Mouse (Mus musculus) adrenal gland (tissue): ENCODE measurements around the gene Gm49673.
"Not testable (repeated sequence)": the region's sequence is repeated elsewhere in the genome, so short reads cannot be mapped to it uniquely, and the experiment has no call there.

Experiments
- intact Hi-C: fragments of 180-260 bp; cut with DNase I; formaldehyde crosslinking; loops from one replicate; pipeline ENCODE4 v1.15.1; 2025
- long read RNA-seq, 2 experiments: library from polyadenylated mRNA; unstranded; transcript quantifications; one replicate each; pipeline ENCODE4 v2.0.0; 2020; ENCODE audit warnings: borderline replicate concordance in 1 of 2; ENCODE audit not compliant: insufficient replicate concordance in 1 of 2

Gene Gm49673
- long read RNA-seq, experiment 1, partial matches to known transcripts, result 1 of 8 reads
- long read RNA-seq, experiment 1, other reads (novel, unspliced or antisense), result 7 of 8 reads
- long read RNA-seq, experiment 2, partial matches to known transcripts, result 0 of 7 reads
- long read RNA-seq, experiment 2, other reads (novel, unspliced or antisense), result 7 of 7 reads

DNA sequence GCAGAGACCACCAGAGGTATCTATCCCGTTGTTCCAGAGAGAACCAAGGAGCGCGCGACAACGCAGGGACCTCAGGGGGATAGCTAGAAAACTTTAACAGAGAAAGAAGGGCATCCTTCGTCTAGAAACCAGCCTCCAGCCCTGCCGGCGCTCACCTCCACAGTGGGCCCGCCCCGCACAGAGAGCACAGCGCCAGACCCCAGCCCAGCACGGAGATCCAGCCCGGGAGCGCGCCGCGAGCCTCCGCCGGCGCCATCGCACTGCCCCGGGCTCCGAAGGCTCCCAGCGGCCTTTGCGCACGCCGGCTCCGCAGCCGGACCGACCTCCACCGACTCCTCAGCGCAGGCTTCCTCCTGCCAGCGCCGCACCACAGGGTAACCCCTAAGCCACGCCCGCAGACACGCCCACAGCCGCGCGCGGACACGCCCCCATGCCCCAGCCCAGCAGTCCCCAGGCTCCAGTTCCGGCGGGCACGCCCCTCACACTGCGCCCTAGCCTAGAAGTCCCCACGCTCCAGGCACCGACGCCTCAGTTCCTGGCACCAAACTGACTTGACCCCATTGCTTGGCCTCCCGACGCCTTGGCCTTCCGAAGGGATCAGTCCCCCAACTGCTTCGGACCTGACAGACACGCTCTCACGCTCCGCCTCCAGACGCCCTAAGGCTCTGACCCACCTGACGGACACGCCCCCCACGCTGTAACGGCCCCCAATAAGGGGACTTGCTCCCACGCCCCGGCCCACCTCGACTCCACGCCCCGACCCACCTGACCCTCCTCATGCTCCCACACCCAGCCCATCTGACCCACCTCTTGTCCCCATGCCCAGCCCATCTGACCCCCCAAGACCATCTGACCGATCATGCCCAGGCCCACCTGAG, at the start of gene Gm49673, which contains the start of gene Rnaset2a:
TSS of gene Gm49673 (minus strand) at position 350 of the 878 bp plus-strand sequence.
TSS of gene Rnaset2a (minus strand) at position 659 of the 878 bp plus-strand sequence.
- intact Hi-C loops, result not testable (repeated sequence)

GRCm38 (mm10) chr17:8195685-8196376, 48.2 kb upstream of the Gm49673 start:
- intact Hi-C loops, result loop anchor here (10.0 kb wide), 1 partner anchor 179 kb away; no protein-coding TSS in a partner anchor

DNA sequence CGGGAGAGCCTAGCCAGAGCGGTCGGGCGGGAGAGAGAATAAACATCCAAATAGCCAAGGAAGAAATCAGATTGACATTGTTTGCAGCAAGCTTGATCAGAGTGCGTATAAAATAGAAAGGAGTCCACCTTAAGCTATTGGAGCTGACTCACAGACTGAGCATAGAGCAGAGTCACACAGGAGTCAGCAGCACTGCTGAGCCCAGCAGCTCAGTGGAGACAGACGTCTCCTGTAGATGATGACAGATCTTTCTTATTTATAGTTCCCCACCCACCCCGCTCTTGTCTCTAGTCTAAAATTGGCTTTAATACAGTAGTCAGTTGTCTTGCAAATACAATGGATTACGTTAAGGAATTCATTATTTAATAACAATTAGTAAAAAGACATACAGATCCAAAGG, 46.1 kb upstream of the Gm49673 start:
- intact Hi-C loops, result loop anchor here (10.0 kb wide), 1 partner anchor 181 kb away; no protein-coding TSS in a partner anchor

DNA sequence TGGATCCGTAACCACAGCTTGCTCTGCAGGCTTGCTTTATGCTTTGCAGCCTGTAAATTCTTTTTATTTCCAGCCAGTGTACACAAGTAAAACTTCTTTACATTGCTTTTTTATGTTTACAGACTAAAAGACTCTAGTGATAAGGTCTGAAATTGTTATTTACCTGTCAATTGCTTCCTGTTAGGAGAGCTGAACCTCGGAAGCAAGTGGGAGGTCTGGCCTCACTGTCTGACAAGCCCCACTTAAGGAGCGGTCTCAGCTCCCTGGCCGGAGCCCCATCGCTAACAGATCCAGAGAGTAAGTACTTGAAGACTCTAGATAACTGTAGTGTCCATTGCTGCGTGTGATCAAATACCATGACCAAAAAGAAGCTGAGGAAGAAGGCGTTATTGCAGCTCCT, 36.6 kb upstream of the Gm49673 start:
- intact Hi-C loops, result no loop called here

- intact Hi-C loops, result no loop called here
These were observed 36.2 kb upstream of the Gm49673 start for GRCm38 (mm10) chr17:8183815-8184214.

- intact Hi-C loops, result no loop called here
These were observed 29.5 kb upstream of the Gm49673 start for GRCm38 (mm10) chr17:8177090-8177489.

DNA sequence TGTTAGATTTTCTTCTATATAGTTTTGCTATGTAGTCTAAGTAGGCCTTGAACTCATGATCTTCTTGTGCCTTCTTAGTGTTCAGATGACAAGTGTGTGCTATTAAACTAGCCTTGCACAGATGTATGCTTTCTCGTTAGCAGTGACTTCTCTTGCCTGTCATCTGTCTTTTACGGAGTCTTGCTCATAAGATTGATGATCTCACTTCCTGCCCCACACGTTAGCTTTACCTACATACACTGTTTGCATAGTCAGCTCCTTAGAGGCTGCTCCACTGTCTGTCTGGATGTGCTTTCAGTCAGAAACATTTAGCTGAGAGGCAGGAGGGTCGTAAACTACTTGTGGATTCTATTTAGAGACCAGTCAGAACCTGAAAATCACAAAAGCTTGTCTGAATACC, 23.5 kb upstream of the Gm49673 start:
- intact Hi-C loops, result no loop called here

DNA sequence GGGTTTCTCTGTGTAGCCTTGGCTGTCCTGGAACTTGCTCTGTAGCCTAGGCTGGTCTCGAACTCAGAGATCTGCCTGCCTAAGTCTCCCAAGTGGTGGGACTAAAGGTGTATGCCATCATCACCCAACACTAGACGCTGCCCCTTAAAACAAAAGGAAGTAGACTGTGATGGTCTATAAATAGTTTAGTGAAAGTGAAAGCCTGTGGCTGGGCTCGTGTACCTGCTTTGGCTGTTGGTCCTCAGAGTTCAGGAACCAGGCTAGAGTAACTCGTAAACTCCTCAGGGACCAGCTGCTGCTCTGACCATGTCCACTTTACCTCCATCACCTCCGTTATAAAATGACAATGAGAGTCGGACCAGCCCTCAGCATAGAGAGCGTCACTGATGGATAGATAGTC, 22.7 kb upstream of the Gm49673 start:
- intact Hi-C loops, result no loop called here

- intact Hi-C loops, result not testable (repeated sequence)
These were observed 19.8 kb upstream of the Gm49673 start for GRCm38 (mm10) chr17:8167436-8167835.

DNA sequence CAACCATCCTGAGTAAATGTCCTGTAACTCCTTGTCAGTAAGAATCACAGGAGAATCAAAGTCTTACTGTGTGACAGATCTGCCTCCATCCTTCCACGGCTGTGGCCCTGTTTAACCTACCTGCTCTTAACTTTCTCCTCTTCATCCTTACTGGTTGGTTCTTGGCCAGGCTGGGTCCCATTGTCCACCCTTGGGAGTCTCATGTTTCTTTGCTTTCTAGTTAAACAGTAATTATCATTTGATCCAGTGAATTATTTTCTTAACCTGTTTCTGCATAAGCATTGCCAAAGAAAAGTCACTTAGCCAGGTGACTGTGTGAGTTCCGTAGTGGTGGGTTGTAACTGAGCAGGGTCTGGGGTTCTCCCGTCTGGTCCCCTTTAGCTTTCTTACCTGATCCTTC, 18.9 kb upstream of the Gm49673 start:
- intact Hi-C loops, result not testable (repeated sequence)

DNA sequence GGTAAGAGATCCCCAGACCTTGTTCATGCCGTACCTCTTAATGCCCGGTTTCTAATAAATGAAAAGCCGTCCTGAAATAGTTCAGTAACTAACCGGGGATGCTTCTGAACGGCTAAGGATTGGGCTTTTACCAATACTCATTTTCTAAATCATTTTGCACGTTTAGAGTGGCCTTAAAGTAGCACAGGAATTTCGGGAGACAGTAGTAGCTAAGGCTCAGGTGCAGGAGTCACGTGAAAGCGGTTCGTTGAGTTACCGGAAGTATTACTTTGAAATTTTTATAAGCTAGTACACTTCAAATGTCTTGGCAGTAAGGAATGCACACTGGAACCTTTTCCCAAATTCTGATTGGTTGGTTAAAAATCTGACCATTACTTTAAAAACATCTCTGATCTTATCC, 18.4 kb upstream of the Gm49673 start:
- intact Hi-C loops, result not testable (repeated sequence)

- intact Hi-C loops, result not testable (repeated sequence)
These were observed 18.0 kb upstream of the Gm49673 start for GRCm38 (mm10) chr17:8165608-8165945.

DNA sequence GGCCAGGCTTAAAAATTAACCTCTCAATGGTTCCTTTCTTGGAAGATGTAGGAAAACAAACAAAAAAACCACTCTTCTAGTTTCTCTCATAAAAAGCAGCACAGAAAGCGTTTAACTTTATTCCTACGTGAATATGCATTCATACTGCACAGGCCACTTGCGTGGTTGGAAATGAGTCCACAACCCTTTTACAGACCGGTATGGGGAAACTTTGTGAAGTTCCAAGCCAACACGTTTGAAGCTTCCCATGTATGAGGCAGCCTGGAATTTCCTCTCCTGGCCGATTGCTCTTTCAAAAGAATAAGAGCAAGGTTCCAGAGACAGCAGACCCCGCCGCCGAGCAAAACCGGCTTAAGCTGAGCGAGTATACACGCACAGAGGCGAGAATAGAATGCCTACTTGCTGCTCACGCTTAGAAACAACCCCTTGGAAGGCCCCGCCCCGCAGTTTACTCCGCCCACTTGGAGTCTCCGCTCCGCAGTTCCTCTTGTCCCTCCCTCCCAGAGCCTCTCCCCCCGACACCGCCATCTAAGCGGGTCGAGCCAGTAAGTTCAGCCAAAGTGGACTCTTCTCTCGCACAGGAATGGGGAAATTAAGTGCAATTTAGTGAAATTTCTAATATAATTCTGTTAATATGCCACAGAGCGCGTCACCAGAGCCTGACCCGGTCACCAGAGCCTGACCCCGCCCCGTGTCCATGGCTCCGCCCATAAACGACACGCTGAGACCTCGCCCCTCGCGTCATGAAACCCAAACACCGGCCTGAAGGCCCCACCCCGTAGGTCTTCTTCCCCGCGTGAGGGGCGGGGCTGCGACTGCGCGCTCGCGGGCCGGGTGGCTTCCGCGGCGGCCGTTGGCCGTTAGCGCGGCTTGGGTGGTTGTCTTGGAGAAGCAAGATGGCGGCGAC, 17.4 kb upstream of the Gm49673 start, which contains the start of gene Fgfr1op:
TSS of gene Fgfr1op (plus strand) at position 801 of the 907 bp plus-strand sequence.
- intact Hi-C loops, result not testable (repeated sequence)

DNA sequence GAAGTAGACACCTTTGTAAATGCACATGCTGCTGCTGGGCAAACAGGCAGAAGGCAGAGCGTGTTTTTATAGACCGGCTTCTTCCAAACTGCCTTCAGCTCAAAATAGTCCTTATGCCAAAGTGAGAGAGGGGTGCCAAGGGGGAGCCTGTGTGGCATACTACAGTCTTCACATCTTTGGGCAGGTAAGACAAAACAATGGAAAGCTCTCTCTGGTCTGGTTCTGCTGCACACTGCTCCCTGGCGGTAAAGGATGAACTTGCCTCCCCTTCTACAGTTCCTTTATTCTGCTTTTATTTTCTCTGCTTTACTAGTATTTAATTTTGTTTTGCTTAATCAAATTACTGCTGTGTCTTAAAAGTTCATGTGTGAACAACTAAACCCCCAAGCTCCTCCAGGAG, 13.4 kb upstream of the Gm49673 start:
- intact Hi-C loops, result not testable (repeated sequence)

DNA sequence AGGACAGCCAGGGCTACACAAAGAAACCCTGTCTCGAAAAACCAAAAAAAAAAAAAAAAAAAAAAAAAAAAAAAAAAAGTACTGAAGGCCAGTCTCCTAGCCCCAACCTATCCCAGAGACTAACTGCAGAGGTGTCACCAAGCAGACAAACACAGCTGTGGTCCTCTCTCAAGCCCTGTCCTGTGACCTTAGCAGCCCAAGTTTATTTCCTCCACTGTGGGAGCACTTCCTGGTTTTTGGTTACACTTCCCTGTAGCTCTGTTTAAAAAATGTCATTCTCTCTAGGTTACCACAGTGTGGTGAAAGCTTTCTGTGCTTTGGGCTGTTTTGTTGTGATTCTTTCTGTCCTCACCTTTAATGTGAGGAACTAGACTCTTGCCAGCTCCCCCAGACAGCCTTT, 11.0 kb upstream of the Gm49673 start:
- intact Hi-C loops, result not testable (repeated sequence)

DNA sequence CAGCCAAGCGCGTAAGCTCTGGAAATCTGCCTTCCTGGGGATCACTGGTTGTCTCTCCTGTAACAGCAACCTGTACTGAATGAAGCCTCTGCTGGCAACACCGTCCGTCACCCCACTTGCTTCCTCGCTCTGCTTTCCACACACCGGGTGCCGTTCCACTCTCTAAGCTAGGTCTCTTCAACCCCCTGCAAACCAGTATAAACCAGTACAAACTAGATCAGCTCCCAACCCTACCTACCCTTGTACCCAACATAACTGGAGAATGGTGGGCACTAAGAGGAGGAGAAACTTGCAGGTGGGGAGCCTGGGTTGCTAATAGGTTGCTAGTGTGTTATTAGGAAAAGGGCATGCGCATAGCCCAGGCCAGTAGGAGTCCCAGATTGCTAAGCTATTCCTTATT, 8.4 kb upstream of the Gm49673 start:
- intact Hi-C loops, result not testable (repeated sequence)

GRCm38 (mm10) chr17:8155010-8155409, 7.4 kb upstream of the Gm49673 start:
- intact Hi-C loops, result not testable (repeated sequence)

- intact Hi-C loops, result not testable (repeated sequence)
These were observed 657 bp downstream of the Gm49673 start for GRCm38 (mm10) chr17:8146931-8147330.

- intact Hi-C loops, result not testable (repeated sequence)
These were observed 3.5 kb downstream of the Gm49673 start for GRCm38 (mm10) chr17:8143802-8144673.

- intact Hi-C loops, result not testable (repeated sequence)
These were observed 7.4 kb downstream of the Gm49673 start for GRCm38 (mm10) chr17:8140210-8140609.
